Mouse (Mus musculus) heart, adult 10 weeks (tissue): ENCODE results near the gene Saa1. TPM values are rescaled to one million over a fixed set of nuclear protein-coding genes. Genes with fewer than 3 reads are reported as not detected.

Experiments used
- polyA plus RNA-seq: library from polyadenylated mRNA; stranded (reverse); fragments of 350-450 nt; fragmentation: Illumina TruSeq; extraction: RNeasy Lipid Tissue Mini Kit (QIAGEN cat#74804); gene quantifications from one replicate; pipeline ENCODE4 v1.2.3, GENCODE M21; 2014; ENCODE audit warnings: low read depth, low replicate concordance

Gene Saa1
- not detected for polyA plus RNA-seq

GRCm38 (mm10) chr7:46742880-46743279 lies at the start of gene Saa1:
Gene Saa1 (minus strand): TSS chr7:46742980.

GRCm38 (mm10) chr7:46751490-46751889 lies 8.7 kb upstream of the Saa1 start, which contains the start of gene Saa2:
Gene Saa2 (plus strand): TSS chr7:46751790.

GRCm38 (mm10) chr7:46732458-46732857 lies 10.3 kb downstream of the Saa1 start, which contains the start of gene Saa4:
Gene Saa4 (minus strand): TSS chr7:46732603.

GRCm38 (mm10) chr7:46715600-46715999 lies 27.2 kb downstream of the Saa1 start, which contains the start of gene Saa3:
Gene Saa3 (minus strand): TSS chr7:46715700.

GRCm38 (mm10) chr7:46710390-46710844 lies 32.4 kb downstream of the Saa1 start, which contains the start of gene Saal1:
Gene Saal1 (minus strand): TSS chr7:46710680.

Other genes starting within 250 kb of the Saa1 start
- 6.8 TPM for gene Sergef, start 103.2 kb downstream of the Saa1 start, polyA plus RNA-seq
- gene Tph1, start 70.4 kb downstream of the Saa1 start, polyA plus RNA-seq = not detected
- gene Saal1, start 32.3 kb downstream of the Saa1 start, polyA plus RNA-seq = 3.7 TPM
- not detected for gene Saa3, start 27.3 kb downstream of the Saa1 start, polyA plus RNA-seq
- not detected for gene Saa4, start 10.4 kb downstream of the Saa1 start, polyA plus RNA-seq
- not detected for gene Saa2, start 8.8 kb upstream of the Saa1 start, polyA plus RNA-seq
- 10.8 TPM for gene Hps5, start 53.1 kb upstream of the Saa1 start, polyA plus RNA-seq
- gene Gtf2h1, start 53.1 kb upstream of the Saa1 start, polyA plus RNA-seq = 17.5 TPM
- gene Ldha, start 98.5 kb upstream of the Saa1 start, polyA plus RNA-seq = 788 TPM
- not detected for gene Ldhc, start 118.2 kb upstream of the Saa1 start, polyA plus RNA-seq
- gene Tsg101, start 177.0 kb upstream of the Saa1 start, polyA plus RNA-seq = 83.4 TPM
- gene Uevld, start 215.5 kb upstream of the Saa1 start, polyA plus RNA-seq = 6.5 TPM
- not detected for gene Gm9999, start 240.6 kb upstream of the Saa1 start, polyA plus RNA-seq